Mouse (Mus musculus): ENCODE measurements around the gene 2310034G01Rik.

2310034G01Rik gene

DNA sequence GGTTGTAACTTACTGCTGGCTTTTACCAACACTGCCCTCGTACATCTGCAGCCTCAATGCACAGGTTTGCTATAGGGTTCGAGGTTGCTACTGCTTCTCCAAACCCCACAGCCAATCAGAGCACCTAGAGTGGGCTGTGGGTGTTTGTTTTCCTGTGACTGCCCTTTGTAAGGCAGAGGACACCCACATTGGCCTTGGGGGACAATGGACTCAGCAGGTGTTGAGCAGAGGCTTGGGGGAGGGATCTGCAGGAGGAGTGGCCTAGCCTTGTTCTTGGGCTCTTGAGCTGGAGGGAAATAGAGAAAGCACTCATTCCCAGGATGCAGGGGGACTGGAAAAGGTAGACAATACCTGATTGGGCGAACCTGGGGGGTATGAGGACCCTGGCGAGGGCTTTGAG is 8.3 kb upstream of the 2310034G01Rik start:
- DNase-seq (ENCODE audit: low read depth in 2 of 2, low spot score in 2 of 2): no peak

DNA sequence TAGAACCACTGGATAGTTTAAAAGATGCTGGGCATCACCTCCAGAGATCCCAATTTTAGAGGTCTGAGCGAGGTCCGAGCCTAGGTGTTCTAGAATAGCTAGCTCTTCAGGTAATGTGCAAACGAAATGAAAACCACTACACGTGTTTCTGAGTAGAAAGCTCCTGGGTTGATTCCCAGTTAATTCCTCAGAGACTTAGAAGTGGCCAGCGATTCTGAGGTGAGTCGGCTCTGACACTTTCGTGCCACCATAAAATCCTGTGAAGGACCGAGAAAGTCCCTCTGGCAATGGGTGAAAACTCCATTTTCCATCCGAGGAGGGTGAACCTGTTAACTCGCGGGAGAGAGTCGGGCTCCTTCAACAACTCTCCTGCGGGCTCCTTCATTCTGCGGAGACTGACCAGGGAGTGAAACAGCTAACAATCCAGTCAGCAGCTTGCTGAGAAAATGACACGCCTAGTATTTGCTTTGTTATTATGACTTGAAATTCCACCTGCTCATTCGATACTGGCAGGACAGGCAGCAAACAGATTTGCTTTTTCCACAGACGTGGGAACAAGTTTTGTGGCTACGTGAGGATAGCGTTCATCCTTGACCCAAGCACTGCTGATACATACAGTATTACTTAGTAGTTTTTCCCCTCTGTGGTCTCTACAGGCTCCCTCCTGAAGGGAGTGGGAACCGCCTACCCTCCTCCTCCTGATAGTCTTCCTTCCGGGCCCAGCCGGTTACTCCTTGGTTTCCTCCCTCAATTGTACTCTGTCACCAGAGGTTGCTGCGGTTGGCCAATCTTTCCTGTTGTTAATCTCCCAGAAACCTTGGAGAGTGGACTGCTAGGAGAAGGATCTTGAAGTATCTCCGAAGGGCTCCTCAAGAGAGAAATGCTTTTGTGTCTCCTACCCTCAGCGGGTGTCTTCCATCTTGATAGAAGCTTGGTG is 7.5 kb upstream of the 2310034G01Rik start:
- no peak for DNase-seq (ENCODE audit: low read depth in 2 of 2, low spot score in 2 of 2)

DNA sequence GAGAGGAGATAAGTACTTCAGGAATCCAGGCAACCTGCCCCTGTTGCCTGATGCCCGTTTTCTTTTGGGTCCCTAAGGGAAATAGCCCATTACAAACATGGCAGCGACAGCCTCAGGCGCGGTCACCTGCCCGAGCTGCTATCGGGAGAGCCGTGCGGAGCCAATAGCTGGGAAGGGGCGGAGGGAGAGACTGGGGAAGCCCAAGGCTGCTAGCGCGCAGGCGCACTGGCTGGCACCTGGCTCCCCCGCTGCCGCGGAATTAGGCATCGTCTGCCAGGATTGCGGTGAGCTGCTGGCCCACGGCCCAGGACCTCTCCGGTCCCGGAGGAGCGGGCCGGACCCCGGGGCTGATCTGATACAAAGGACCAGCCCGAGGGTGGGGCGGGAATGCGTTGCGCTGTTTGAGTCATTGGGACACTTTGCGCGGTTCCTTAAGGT is 6.6 kb upstream of the 2310034G01Rik start:
- peak; percentile 49 to 59 for DNase-seq (ENCODE audit: low read depth in 2 of 2, low spot score in 2 of 2)

DNA sequence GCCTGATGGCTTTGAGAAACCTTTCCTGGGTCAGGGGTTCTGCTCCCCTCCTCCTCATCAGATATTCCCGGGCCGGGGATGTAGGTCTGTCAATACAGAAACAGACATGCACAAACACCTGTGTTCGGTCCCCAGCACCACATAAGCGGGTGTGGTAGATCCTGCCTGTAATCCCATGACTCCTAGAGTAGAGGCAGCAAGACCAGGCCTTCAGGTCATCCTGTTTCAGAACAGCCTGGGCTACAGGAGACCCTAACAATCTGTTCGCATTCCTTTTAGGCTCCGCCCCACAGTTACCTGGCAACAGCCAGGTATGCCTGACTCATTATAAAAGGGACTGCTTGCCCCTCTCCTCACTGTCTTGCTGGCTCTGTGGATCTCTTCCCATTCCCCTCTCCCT is 552 bp downstream of the 2310034G01Rik start:
- no peak for DNase-seq (ENCODE audit: low read depth in 2 of 2, low spot score in 2 of 2)

DNA sequence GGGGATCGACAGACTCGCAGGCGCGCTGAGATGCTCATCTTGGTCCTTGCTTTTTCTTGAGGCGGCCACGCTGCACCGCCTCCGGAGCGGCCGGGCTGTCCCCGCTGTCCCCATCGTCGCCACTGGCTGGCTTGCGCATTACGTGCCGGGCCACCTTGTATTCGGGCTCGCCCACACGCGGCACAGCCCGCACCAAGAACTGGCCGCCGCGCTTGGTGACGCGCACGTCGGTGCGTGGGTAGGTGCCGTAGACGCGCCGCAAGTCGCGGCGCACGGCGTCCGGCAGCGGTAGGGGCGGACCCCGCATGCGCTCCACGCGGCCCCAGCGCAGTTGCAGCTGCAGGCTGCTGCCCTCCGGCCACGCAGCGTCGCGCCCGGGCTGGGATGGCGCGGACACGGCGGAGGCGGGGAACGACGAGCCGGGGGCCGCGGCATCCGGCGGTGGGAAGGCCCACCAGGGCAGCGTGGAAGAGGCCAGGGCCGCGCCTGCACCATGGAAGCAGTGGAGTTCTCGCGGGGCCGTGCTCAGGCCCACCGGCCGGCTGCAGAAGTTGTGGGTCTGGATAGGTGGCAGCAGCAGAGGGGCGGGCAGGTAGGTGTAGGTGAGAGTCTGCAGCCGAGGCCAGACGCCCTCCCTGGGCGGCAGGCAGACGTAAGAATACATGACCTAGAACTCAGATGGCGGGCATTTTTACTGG is 1.2 kb downstream of the 2310034G01Rik start:
- peak in 1 of 2 experiments; percentile 30 for DNase-seq (ENCODE audit: low read depth in 2 of 2, low spot score in 2 of 2)

DNA sequence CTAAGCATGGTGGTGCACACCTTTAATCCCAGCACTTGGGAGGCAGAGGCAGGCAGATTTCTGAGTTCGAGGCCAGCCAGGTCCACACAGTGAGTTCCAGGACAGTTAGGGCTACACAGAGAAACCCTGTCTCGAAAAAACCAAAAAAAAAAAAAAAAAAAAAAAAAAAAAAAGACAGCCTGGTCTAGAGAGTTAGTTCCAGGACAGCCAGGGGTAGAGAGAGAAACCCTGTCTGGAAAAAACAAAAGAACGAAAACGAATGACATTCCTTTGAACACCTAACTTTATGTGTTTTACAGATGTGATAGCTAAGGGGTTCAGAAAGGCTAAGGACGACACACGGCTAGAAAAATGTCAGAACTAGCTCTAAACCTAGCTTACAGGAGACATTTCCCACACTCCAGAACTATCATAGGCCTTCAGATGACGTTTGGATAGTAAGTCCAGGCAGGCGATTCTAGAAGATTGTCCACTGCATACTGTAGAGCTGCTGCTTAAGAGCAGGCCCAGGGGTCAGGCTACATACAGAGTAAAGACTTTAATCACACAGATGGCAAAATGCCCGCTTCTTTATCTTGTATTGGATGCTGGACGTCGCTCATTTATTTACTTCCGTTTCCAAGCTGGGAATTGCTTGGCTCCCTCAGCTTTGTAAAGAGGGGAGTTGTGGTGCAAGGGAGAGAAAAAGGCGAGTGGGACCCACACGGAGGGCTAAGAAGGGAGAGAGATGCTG is 2.0 kb downstream of the 2310034G01Rik start:
- no peak for DNase-seq (ENCODE audit: low read depth in 2 of 2, low spot score in 2 of 2)

DNA sequence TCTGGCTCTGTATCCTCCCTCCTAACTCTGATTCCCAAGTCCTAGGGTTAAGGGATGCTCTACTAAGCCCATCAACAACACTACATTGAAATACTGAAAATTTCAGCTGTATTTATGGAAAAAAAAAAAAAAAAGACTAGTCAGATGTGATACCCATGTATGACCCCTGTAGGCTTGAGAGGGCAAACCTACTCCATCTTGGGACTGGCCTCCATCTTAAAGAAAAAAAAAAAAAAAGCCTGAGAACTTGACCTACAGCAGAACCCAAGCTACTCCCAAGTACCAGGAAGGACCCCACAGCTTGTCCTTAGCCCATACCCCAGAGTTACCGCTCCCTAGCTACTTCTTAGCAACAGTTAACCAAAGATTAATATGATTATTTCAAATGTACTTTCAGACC is 3.0 kb downstream of the 2310034G01Rik start:
- no peak for DNase-seq (ENCODE audit: low read depth in 2 of 2, low spot score in 2 of 2)

DNA sequence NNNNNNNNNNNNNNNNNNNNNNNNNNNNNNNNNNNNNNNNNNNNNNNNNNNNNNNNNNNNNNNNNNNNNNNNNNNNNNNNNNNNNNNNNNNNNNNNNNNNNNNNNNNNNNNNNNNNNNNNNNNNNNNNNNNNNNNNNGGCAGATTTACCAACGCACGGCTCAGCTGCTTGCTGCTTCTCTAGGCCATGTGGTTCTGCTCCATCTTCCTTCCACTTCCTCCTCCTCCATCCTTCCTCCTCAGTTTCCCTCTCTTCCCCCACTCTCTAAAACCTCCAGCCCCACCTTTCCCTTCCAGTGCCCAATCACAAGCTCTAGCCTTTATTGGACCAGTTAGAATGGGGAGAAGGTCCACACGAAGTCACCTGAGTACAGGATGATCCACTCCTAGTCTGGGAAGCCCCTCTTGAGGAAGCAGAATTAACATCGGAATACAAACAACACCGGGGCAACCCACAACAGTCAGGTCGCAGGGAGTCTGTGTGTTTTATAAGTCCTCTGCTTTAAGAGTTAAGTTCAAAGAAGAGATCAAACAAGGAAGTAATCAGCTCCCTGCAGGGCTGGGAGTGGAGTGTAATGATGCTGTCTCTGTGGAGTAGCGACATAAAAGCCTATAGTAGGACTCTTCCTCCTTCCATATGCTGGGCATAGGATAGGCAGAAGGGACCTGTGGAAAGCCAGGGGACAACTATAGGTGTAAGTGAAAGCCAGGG is 5.2 kb downstream of the 2310034G01Rik start:
- no peak for DNase-seq (ENCODE audit: low read depth in 2 of 2, low spot score in 2 of 2)

DNA sequence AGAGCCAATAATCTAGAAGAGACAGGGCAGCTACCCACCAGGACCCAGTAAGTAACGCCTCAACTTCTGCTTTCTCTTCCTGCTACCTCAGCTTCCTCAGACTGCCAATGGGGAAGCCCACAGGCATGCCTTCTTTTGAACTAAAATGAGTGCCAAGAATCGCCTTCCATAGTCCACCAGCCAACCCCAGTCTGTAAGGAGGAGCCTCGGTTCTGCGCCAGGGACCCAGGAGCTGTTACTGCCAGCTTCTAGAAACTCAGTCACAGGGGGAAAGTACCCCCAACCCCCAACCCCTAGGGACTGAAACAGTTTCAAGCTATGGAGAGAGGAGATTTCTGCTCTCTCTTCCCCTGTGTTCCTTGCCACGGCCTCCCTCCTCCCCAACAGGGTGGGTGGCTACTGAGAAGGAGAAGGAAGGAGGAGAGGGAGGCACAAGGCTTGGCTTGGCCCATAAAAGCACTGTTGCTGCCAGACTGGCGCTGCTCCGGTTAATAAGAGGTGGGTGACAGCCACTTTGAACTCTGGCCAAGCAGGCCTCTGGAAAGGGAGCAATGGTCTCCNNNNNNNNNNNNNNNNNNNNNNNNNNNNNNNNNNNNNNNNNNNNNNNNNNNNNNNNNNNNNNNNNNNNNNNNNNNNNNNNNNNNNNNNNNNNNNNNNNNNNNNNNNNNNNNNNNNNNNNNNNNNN is 10.7 kb downstream of the 2310034G01Rik start:
- DNase-seq (ENCODE audit: low read depth in 2 of 2, low spot score in 2 of 2): no peak

DNA sequence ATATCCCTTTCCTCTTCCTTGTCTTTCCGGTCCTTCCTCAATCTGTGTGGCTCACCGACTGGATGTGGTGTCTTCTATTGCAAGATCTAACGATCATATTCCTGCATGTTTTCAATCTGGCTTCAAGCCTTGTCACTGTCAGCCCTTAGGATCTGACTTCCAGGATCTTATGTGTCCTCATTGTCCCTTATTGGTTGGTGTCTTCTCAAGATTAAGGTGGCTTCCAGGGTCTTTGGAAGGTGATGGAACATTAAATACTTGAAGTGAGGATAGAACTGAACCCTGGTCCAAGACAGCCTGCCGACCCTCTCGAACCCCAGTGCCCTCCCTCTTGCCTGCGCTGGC is 11.2 kb downstream of the 2310034G01Rik start:
- no peak for DNase-seq (ENCODE audit: low read depth in 2 of 2, low spot score in 2 of 2)

DNA sequence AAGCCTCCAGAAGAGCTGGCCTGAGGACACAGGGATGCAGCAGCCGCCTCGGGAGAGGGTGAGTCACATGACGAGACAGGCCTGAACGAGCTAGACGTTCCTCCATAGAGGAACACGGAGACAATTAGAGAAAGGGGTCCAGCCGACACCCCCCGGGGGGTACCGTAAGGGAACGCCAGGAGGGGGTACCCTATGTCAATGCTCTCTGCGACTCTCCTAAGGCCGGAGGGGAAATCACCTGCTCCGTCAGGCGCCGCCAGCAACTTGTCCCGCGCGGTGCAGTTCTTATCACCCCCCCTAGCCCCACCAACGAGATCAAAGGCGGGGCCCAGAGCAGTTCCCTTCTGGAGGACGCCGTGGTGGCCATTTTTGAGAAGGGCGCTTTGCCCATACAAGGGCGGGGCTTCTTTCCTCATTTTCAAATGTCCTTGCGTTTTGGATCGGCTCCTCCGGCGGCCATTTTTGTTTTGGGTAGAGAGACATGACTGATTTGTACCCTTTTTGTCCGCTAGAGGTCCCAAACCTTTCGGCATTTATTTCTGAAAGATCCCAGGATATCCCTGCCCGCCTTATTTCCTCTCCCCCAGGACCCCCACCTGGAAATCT is 11.7 kb downstream of the 2310034G01Rik start, which contains the start of gene Cuedc2:
Gene Cuedc2, minus strand, starts transcription at position 372 of the 606 bp plus-strand sequence.
- peak; percentile 88 to 94 for DNase-seq (ENCODE audit: low read depth in 2 of 2, low spot score in 2 of 2)

DNA sequence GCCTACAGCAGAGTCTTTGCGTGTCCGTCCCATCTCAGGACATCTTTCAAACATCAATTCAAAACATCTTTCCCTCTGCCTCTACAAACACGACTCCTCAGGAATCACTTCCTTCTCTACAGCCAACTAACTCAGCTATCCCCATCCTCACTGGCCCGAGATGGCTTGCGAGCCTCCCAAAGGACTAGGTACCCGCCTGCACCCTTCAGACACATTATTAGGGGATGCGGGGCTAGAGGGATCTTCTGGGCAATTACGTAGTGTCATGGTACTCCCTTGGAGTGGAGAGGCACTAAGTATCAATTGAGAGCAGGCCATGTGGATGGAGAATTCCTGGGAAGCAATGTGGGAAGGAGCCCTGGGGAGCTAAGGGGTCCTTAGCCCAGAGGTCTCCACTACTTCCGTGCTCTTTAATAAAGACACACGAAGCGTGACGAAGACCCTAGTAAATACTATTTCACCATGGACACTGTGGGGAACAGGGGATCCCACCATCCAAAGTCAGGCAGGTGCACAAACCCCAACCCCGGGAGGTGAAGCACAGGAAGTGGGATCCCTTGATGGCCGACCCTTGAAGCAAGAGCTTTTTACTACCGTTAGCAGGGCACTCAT is 12.3 kb downstream of the 2310034G01Rik start:
- no peak for DNase-seq (ENCODE audit: low read depth in 2 of 2, low spot score in 2 of 2)

DNA sequence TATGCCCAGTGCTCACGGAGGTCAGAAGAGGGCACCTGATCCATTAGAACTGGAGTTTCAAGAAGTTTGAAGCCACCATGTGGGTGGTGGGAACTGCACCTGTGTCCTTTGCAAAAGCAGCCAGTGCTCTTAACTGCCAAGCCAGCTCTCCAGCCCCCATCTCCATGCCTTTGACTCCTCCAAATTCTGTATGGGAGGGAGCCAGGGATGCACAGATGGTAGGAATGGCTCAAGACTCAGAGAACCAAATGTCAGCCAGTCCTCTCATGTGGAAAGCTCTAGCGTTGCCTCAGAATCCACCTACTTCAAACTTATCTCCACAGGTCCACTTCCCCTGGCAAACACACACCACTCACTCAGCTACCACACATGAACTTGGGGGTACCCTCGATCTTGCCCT is 16.2 kb downstream of the 2310034G01Rik start:
- no peak for DNase-seq (ENCODE audit: low read depth in 2 of 2, low spot score in 2 of 2)

DNA sequence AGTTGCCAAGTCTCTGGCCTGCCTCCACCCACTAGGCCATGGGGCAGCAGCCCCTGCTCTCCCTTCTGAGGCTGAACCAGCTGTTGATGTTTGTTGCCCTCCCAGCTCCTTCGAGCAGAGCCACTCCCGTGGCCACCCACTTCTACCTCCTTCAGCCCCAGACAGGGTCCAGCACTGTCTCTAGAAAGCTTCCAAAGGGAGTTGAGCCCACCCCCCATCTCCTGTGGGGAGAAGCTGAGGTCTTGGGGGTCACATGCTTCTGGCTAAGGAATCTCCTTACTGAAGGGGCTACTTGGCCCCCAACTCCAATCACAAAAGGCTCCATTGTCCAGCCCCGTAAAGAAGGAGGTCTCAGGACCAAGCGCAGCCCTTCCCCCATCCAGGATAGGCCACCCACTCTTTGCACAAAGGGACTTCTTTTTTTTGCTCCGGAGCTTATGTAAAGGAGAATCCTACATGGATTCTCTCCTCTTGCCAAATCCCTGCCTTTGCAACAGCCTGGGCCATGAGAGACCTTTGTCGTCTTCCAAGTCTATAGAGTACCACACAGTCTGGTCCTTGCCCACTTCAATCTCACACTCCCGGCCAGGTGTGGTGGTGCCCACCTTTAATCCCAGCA is 17.3 kb downstream of the 2310034G01Rik start:
- DNase-seq (ENCODE audit: low read depth in 2 of 2, low spot score in 2 of 2): no peak

DNA sequence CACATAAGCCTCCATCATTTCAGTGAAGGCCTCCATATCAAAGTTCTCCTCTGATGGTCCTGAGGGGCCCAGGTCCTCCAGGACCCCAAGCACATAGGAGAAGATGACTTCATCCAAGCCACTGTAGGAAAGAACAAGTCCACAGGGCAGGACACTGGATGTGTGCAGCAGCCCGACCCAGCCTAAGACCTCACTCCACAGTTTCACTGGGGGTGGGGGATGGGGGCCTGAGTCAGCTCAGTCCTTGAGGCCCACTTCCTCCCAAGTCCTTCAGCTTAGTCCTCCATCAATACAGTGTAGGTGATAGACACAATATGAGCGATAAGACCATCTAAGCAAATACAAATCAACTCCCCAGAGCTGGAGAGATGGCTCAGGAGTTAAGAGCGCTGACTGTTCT is 18.2 kb downstream of the 2310034G01Rik start:
- no peak for DNase-seq (ENCODE audit: low read depth in 2 of 2, low spot score in 2 of 2)

DNA sequence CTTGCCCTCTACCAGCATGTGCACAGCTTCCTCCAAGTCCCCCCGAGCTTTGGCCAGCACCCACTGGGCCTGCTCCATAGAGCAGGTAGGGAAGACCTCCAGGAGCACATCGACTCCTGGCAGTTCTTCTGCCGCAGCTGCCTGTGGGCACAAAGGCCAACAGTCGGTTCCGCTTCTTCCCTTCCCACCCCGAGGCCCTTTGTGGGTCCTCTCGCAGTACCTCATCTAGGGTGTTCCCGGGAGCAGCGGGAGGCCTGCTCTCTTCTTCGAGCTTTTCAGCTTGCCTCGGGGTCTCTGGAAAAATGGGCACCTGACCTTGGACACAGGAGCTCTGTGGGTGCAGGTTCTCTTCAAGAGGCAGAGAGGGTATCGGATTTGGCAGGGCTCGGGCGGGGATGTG is 18.8 kb downstream of the 2310034G01Rik start:
- DNase-seq (ENCODE audit: low read depth in 2 of 2, low spot score in 2 of 2): no peak

DNA sequence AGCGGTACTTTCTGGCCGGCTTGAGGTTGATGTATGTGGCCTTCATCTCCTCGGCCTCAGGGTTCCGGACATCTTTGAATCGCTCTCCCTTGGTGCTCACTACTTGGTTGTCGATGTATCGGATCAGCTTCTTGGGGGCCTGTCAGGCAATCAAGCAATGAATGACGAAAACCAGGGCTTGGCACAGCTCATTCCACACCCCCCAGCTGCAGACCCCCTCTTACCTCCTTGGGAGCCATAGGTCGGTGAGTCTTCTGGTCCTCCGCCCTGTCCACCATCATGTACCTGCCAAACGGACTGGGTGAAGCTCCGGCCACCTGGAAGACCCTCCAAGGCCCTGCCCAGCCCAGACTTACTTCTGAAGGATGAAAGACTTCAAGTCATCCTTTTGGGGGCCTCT is 19.4 kb downstream of the 2310034G01Rik start:
- DNase-seq (ENCODE audit: low read depth in 2 of 2, low spot score in 2 of 2): no peak

DNA sequence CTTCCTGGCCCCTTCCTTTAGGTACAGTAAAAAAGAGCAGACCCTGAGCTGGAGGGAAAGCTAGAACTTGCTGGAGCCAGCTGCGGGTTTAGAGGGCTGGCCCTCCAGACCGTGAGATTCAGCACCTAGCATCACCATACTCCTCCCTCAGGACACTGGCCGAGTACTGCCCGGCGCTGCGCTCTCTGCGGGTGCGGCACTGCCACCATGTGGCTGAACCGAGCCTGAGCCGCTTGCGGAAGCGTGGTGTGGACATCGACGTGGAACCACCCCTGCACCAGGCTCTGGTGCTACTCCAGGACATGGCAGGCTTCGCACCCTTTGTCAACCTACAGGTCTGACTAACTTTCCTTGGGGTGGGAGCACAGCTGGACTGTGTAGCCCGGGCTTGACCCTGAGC is 20.2 kb downstream of the 2310034G01Rik start:
- DNase-seq (ENCODE audit: low read depth in 2 of 2, low spot score in 2 of 2): no peak

DNA sequence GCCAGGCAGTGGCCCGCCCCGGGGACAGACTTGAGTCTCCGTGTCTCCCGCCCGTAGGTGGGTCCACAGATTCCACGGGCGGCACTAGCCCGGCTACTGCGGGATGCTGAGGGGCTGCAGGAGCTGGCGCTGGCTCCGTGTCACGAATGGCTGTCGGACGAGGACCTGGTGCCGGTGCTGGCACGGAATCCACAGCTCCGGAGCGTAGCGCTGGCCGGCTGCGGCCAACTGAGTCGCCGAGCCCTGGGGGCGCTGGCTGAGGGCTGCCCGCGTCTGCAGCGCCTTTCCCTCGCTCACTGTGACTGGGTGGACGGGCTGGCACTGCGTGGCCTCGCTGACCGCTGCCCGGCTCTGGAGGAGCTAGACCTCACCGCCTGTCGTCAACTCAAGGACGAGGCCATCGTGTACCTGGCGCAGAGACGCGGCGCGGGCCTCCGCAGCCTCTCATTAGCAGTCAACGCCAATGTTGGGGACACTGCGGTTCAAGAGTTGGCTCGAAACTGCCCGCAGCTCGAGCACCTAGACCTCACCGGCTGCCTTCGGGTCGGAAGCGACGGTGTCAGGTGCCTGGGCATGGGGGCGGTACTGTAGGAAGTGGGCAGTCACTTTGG is 21.0 kb downstream of the 2310034G01Rik start:
- DNase-seq (ENCODE audit: low read depth in 2 of 2, low spot score in 2 of 2): no peak
